Mouse (Mus musculus) layer of hippocampus, postnatal 25 days (tissue): ENCODE measurements around the gene Rps6ka1. TPM values are rescaled to one million over a fixed set of nuclear protein-coding genes. Genes with fewer than 3 reads are reported as not detected.

ENCODE experiments used
- DNase-seq, 2 experiments: peaks; one replicate each; pipeline ENCODE4 v3.0.0; 2022; ENCODE audit warnings: mixed read lengths in 2 of 2, low spot score in 1 of 2; ENCODE audit errors: extremely low spot score in 1 of 2
- total RNA-seq, 2 experiments: library from RNA; stranded (reverse); gene quantifications; 2 replicates each; pipeline ENCODE4 v1.2.3; 2021

Rps6ka1 gene
- total RNA-seq, 2 experiments from 2014 or later: 11.4 to 12.7 TPM

DNA sequence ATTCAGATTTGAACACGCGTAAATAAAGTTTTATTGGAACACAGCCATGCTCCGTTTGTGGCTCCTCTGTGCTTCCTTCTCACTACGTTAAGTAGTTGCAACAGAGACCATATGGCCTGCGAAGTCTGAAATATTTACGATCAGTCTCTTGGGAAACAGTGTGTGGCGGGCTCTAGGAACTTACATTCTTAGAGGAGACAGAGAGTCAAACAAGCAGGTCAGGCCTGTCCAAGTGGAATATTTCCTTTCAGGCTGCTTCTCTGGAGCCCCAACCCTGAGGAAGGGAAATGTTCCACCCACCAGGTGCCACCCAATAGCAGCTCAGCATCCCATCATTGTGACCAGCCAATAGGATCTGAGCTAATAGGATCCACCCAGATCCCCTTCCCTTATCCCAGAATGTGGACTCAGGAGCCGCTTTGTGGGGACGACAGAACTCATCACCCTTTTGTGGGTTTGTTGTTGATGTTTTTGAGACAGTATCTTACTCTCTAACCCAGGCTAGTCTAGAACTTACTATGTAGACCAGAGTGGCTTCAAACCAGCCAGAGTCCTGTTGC, 11.7 kb upstream of the Rps6ka1 start:
- no peak for DNase-seq

DNA sequence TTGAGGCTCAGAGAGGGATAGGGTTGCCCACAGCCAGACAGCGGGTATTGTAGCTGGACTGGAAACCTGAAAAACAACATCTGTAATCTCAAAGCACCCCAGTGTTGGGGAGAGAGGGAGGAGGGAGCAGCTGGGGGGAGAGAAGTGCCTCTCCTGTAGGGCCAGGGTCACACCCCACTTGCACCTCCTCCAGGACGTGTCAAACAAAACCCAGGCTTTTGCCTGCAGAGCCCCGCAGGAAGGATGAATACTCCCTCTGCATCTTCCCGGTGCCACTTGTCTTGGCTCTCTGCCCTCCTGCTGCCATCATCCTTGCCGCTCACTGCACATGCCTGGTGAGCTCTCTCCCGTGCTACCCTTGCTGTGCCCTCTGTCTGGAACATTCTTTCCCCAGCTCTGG, 10.6 kb upstream of the Rps6ka1 start:
- no peak for DNase-seq

DNA sequence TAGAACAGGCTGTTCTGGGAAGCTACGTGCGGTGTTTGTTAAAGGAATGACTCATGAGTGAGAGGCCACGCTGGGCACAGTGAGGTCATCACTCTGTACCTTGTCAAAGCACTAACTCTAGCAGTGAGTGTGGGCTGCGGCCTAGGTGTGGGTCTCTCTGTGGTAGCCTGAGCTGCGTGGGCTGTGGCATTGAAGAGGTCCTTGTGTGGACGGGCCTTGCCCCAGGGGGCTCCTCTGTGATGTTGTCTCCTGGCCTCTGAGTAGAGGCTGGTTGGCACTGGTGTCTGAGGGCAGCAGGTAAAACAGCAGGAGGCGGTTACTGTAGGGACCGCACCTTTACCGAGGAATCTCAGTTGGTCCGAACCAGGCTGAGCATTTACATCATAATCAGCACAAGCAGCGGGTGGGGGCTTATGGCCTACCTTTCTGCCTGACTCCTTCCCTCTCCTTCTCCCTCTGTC, 9.9 kb upstream of the Rps6ka1 start:
- no peak for DNase-seq

DNA sequence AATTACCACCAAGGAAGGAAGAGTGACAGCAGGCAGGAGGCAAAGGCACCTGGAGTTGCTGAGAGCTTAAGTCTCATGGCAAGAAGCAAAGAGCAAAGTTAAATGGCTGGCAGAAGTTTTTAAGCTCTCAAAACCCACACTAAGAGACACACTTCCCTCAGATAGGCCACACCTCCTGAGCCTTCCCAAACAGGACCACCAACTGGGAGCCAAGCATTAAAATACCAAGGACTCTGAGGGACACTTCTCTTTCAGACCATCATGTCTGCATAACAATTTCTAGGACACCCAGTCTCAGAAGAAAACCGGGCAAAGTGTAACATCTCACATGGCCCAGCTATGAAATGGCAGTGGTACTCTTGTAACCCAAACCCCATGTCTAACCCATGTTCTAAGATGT, 9.4 kb upstream of the Rps6ka1 start:
- no peak for DNase-seq

DNA sequence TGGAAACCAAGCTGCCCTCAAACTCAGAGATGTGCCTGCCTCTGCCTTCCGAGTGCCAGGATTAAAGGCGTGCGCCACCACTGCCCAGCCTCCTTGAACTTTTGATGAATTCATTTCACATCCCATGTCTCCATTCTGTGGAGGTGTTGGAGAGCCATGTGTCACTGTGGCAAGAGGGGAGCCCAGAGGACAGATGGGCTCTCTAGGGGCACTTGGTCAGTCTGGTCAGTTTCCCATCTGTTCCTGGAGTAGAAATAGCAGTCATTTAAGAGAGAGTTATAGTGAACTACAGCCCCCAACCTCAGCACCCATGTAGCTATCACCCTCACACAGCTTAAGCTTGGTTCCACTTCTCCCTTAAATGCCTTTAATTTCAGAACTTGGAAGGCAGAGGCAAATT, 8.4 kb upstream of the Rps6ka1 start:
- DNase-seq: no peak

DNA sequence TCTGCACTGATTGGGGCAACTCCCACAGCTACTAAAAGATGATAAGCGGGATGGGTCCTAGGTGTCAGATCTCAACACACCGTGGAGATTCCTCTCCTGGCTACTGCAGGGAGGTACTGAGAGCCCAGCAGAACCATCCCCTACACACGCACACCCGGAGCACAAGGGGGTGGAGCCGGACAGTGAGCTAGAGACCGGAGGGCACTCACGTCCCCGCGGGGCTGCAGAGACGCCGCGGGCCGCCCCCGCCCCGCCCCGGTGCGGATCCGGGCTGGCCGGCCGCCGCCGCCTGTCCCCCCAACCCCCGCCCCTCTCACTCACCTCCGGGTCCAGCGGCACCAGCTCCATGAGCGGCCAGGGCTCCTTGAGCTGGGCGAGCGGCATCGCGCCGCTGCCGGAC, 348 bp downstream of the Rps6ka1 start:
- no peak for DNase-seq

DNA sequence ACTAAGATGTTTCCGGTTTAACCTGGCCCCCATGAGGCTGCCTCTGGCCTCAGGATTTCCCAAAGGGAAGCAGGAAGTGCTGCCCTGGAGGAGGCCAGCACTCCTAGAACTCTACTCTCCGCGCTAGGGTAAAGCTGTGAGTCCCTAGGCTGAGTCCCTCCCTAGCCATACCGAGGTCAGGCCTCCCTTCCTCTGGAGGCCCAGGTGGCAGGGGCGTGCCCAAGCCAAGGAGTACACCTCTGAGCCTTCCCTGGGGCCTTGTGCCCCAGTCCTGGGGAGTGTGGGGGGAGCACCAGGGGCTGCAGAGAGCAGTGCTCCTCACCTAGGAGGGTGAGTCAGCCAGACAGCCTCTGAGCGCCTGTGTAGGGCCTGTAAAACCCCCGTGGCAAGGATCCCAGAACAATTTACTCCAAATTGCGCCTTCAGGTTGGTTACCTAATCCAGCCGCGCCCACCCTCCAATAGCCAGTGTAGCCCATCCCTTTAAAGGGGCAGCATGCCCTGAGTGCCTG, 1.6 kb downstream of the Rps6ka1 start:
- DNase-seq: no peak

DNA sequence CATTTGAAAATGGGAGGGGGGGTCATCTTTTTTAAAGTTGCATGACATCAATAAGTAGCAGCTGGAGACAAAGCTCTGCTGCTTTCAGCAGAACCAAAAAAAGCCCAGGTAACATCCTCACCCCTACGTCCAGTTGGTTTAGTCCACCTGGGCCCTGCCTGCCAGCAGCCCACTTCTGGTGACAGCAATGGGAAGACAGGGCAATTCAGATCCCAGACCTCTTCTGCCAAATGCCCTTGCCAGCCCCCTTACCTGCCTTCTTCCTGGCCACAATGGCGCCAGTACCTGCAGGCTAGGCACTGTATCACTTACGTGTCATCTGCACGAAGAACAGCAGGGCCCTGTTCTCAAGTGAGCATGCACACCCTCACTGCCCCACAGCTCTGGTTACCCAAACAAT, 2.3 kb downstream of the Rps6ka1 start:
- no peak for DNase-seq

DNA sequence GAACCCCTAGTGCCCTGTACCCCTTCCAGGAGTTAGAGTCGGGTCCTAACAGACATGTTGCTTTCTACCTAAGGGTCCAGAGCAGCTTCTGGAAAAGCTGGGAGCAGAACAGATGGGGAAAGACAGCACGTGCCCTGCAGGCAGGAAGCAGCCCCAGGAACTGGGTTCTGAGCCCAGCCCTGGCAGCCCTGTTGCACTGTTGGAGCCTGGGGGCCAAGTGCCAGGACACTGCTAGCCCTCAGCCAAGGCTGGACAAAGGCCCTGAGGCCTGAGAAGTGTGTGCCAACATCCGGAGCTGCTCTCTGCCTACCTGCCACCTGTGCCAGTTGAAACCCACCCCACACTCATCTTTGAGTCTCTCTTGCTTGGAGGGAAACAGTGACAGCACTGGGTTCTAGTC, 2.7 kb downstream of the Rps6ka1 start:
- DNase-seq: no peak

DNA sequence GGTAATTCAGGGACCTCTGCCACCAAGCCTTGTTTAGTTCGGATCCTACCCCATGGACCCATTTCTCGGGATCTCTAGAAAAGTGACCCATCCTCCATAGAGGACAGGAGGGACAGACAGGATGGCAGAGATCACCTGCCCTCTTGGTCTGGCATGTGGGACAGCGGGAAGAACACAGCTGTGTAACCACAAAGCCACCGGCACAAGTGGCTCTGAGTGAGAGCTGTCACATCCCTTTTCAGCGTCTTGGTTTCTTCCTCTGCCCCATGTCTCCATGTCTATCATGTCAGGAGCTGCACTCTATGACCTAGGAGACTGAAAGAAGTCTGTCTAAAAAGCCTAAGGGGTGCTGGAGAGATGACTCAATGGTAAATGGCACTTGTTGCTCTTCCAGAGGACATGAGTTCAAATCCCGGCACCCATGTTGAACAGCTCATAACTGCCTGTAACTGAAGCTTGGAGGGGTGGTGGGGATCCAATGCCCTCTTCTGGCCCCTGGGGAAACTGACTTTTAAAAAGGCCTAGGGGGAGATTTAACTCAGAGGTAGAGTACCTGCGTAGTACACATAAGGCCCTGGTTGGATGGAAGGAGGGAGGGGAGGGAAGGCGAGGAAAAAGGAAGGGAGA, 3.4 kb downstream of the Rps6ka1 start:
- no peak for DNase-seq

DNA sequence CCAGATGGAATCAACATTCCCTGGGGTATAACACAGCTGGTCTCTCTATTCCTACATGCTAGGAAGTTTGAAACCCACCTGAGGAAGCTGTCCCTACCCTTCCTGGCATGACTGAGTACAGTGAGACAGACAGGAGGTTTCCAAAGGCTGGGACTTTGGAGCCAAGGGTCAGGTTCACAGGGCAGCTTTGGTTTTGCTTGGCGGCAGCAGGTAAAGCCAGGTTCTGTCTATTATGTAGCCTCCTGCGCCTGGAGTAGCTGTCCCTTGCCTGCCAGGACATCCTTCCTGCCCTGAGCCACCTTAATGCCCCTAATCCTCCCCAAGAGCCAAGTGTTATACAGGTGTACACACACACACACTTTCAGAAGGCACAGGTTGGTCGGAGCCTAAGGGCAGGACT, 5.7 kb downstream of the Rps6ka1 start:
- DNase-seq: no peak

DNA sequence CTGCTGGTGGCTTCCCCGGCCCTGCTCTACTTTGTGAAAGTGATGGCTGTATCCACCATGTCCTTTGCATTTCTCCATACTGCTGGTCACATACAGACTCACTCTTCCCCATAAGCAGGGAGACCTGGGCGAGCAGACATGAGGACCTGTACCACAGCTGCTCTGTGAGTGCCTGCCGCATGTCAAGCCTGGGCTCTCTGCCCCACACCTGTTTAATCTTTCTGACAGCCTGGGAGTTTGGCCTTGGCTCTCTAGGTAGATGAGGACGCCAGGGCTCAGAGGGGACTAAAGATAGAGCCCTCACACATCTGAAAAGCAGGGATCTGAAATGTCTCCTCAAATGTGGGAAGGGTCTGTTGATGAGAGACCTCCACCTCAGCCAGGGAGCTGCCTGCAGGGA, 6.2 kb downstream of the Rps6ka1 start:
- no peak for DNase-seq

DNA sequence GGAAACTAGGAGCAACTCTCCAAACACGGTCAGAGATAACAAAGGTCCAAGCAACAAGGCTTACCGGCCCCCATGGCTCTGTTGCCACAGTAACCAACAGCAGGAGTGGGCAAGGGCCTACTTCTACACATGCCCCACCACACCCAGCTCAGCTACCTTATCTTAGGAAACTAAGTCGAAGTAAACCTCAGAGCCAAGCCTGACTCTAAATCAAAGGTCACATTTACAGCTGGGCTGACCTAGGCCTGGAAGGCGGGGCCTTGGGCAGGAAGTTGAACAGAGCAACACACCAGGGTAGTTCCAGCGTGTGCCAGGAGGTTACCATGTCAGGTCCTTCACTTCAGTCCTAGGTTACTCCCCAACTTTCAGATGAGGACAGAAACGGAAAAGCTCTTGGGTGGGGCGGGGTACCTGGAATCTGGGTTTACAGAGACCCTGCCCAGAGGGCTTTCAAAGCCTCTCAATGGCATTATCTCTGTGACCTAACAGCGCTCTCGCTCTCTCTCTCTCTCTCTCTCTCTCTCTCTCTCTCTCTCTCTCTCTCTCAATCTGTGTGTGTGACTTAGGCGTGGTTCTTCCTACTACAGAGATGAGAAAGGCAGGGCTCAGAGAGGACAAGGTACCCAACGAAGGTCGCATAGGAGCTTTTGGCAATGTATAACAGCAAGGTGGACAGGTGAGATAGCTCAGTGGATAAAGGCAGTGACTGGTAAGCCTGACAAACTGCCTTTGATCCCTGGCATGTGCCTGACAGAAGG, 8.3 kb downstream of the Rps6ka1 start:
- no peak for DNase-seq

DNA sequence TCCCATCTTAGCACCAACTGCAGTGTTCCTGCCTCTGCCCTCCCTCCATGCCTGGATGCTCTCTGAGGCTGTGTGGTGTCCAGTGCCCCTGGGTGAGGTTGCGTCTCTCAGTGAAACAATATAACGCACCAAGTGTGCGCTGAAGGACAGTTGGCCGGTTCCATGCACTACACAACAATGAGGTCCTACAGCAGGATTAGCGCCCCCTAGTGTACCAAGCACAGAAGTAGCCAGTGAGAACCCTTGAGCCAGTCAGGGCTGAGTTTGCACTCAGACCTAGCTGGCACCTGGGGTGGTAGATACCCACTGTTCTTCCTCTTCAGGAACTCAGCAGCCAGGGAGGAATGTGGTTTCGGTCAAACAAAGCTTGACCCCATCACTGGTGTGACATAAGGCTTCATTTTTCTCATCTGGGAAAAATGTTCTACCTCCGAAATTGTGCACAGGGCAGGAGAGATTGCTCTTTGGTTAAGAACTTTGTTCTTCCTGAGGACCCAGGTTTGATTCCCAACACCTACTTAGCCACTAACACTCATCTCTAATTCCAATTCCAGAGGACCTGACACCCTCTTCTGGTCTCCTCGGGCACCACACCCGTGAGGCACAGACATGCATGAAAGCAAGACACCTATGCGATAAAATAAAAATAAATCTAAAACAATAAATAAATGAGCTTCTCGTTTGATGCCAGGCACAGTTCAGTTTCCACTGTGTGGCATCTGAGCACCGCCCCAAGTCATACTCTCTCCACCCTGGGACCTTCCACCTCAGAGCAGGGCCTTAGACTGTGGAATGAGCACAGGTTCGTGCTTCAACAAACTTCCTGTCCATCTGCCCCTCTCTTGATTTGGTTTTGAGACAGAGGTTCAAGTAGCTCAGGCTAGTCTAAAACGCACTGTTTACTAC, 9.5 kb downstream of the Rps6ka1 start:
- no peak for DNase-seq

DNA sequence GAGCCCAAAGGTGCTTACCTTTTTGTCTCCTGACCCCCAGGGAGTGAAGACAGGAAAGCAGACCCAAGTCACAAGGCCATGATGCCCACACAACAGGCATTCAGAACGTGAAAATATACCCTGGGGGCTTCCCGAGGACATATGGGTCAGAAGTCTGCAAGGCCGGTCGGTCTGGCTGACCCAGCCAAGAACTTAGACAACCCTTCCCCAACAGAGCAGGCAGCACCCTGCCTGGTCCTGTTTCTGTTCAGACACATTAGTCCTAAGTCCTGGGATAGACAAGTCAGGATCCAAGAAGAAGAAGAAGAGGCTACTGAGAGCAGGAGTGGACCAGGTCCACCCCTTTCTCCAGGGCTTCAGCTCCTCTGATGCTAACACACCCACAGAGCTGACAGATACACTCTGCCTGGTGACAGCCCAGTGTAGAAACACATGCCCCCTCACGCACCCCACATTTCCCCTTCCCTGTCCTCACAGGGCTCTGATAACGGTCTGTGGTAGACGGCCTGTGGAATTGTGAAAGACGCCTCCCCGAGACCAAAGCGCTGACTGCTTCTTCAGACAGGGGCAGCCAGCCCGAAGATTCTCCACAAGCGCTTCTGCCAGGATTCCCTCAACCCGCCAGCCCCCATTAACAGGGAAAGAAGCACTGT, 12.6 kb downstream of the Rps6ka1 start:
- no peak for DNase-seq

DNA sequence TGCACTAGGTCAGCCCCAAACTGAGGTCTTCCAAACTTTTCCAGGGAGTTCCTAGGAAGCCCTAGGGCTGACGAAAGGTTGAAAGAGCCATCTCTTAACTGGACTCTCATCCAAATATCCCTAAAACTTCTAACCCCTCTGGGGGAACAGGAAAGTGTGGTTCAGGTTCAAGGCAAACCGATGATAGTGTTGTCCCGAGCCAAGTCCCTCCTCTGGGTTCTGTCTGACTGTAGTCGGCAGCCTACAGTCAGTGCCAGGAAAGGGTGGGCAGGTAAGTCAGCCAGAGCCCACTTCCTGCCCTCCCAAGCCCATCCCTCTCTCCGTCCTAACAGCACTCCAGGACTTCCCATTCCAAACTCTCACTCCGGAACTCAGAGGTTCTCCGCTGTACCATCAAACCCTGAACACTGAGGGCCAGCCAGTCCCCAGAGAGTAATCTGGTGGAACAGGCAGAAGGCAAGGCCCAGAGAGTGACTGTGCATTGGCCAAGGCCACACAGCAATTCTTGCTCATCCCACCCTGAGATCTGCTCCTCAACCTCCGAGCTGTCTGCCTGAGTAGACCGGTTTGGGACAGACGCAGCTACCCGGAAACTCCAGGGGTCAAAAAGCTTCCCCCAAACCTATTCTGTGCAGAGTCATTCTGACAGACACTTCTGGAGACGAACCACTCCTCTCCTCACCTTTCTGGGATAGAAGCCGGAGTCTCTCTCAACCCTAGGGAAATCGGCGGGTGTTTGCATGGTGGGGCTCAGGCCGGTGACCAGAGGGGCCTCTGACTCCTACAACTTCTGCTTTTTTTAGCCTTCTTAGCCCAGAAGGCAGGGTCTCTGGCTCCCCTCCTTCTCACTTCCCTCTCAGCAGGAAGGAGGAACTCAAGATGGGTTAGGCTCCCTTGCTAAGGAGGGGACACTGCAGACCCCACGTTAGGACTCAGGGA, 13.4 kb downstream of the Rps6ka1 start:
- no peak for DNase-seq

DNA sequence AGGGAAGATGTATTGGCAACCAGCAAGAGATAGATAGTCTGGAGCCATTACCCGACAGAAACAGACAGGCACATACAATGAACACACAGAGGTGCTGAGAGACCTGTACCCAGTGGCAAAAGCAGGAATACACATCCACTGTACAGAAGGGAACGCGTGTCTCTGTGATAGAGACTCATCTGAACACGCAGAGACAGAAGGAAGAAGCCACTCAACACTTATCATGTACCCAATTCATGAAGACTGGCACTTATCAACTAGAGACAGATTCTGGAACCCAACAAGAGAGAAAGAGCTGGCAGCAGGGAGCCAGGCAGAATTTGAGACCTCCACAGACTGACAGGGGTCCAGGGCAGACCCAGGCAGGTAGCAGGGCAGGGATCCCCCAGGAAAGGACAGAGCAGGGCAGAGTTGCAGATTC, 14.2 kb downstream of the Rps6ka1 start:
- DNase-seq: no peak

DNA sequence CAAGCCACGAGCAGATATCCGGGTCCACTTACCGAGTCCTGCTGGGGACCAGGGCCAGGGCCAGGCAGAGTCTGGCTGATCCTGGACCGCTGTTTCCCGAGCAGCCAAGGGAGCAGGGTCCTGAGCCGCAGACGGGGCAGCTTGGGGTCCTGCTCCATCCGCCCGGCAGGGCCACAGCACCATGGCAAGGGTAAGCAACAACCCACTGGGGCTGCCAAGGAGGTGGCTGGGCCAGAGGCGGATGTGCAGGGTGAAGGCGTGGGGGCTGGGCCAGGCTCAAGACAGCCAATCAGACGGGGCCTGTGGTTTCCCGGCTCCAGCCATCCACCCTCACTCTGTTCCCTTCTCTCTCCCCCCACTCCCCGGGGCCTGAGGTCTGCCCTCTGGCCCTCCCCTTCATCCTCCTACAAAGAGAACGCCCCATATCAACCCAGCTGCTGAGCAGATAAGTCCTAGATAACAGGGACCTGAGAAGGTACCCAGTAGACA, 14.7 kb downstream of the Rps6ka1 start:
- no peak for DNase-seq

DNA sequence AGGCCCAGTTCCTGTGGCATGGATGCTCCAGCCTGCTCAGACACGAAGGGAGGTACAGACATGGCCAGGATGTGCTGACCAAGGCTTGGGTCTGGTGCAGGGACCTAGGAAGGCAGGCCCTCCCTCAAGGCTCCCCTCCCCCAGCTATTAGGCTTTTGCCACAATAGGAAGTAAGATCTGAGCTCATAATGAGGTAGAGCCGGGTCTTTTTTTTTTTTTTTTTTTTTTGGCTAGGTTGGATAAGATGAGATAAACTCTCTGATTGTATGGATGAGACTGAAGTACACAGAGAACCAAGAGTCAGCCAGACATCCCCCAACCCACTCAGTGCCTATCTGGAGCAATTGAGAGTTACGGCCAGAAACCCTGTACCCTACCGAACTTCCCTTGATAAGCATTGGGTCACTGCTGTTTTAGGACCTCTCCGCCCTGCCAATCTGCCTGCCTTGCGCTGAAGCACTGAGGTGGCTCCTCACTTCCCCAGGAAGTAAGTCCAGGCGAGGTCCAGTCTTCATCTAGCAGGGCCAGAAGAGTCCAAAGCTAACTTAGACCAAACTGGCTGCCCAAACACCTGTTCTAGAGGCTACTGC, 15.3 kb downstream of the Rps6ka1 start:
- DNase-seq: no peak
